Mouse (Mus musculus): ENCODE results near the gene Cxcr5.

The Cxcr5 gene

GRCm38 (mm10) chr9:44509487-44510354 lies 52.0 kb downstream of the Cxcr5 start:
- peak; percentile 87 to 95 for DNase-seq (ENCODE audit: low spot score in 2 of 2)

GRCm38 (mm10) chr9:44508721-44509486 lies 52.8 kb downstream of the Cxcr5 start:
- no peak for DNase-seq (ENCODE audit: low spot score in 2 of 2)

- DNase-seq (ENCODE audit: low spot score in 2 of 2), result no peak
Measured at GRCm38 (mm10) chr9:44508124-44508619, 53.5 kb downstream of the Cxcr5 start.

GRCm38 (mm10) chr9:44507345-44507744 lies 54.3 kb downstream of the Cxcr5 start:
- DNase-seq (ENCODE audit: low spot score in 2 of 2), result no peak

GRCm38 (mm10) chr9:44506566-44506965 lies 55.1 kb downstream of the Cxcr5 start:
- DNase-seq (ENCODE audit: low spot score in 2 of 2), result no peak

GRCm38 (mm10) chr9:44505824-44506467 lies 55.7 kb downstream of the Cxcr5 start:
- DNase-seq (ENCODE audit: low spot score in 2 of 2), result peak; percentile 67 to 70

- no peak for DNase-seq (ENCODE audit: low spot score in 2 of 2)
Measured at GRCm38 (mm10) chr9:44504893-44505823, 56.5 kb downstream of the Cxcr5 start.

- DNase-seq (ENCODE audit: low spot score in 2 of 2), result peak; percentile 68 to 88
Measured at GRCm38 (mm10) chr9:44502006-44502405, 59.7 kb downstream of the Cxcr5 start.

GRCm38 (mm10) chr9:44501206-44501879 lies 60.3 kb downstream of the Cxcr5 start:
- DNase-seq (ENCODE audit: low spot score in 2 of 2), result no peak

- no peak for DNase-seq (ENCODE audit: low spot score in 2 of 2)
Measured at GRCm38 (mm10) chr9:44500638-44501175, 61.0 kb downstream of the Cxcr5 start.

GRCm38 (mm10) chr9:44500163-44500533 lies 61.5 kb downstream of the Cxcr5 start:
- no peak for DNase-seq (ENCODE audit: low spot score in 2 of 2)

GRCm38 (mm10) chr9:44499356-44500162 lies 62.1 kb downstream of the Cxcr5 start:
- DNase-seq (ENCODE audit: low spot score in 2 of 2), result no peak

GRCm38 (mm10) chr9:44498421-44499355 lies 63.0 kb downstream of the Cxcr5 start:
- DNase-seq (ENCODE audit: low spot score in 2 of 2), result no peak

GRCm38 (mm10) chr9:44497624-44498377 lies 63.9 kb downstream of the Cxcr5 start:
- no peak for DNase-seq (ENCODE audit: low spot score in 2 of 2)

- DNase-seq (ENCODE audit: low spot score in 2 of 2), result no peak
Measured at GRCm38 (mm10) chr9:44496803-44497461, 64.7 kb downstream of the Cxcr5 start.

- no peak for DNase-seq (ENCODE audit: low spot score in 2 of 2)
Measured at GRCm38 (mm10) chr9:44495810-44496344, 65.8 kb downstream of the Cxcr5 start.
